Mouse (Mus musculus) kidney, embryonic 16.5 days (tissue): ENCODE results near the gene Ric1. TPM values are rescaled to one million over a fixed set of nuclear protein-coding genes. Genes with fewer than 3 reads are reported as not detected.

Source experiments
- ATAC-seq: fragments of 200-750 bp; cut with Nextera tagmentation; 2 replicates; pipeline ENCODE4 v1.8.0; 2017; ENCODE audit warnings: moderate TSS enrichment; ENCODE audit not compliant: low FRiP score, low TSS enrichment
- H3K27ac ChIP-seq: fragments of 300-500 bp; sonication (generic); 2 replicates; pipeline ENCODE4 v1.5.1; 2014; ENCODE audit warnings: low read length
- H3K27me3 ChIP-seq: fragments of 300-500 bp; sonication (generic); 2 replicates; pipeline ENCODE4 v1.6.1; 2014; ENCODE audit warnings: low read length, control low read depth, mixed read lengths; ENCODE audit not compliant: insufficient read depth
- H3K36me3 ChIP-seq: fragments of 300-500 bp; sonication (generic); 2 replicates; pipeline ENCODE4 v1.6.1; 2014; ENCODE audit warnings: low read length, control low read depth, mixed read lengths; ENCODE audit not compliant: insufficient read depth
- H3K4me1 ChIP-seq: fragments of 300-500 bp; sonication (generic); 2 replicates; pipeline ENCODE4 v1.6.1; 2014; ENCODE audit warnings: low read length, control low read depth, mixed read lengths; ENCODE audit not compliant: insufficient read depth
- H3K4me2 ChIP-seq: fragments of 300-500 bp; sonication (generic); replicated peaks from 2 replicates; pipeline ENCODE4 v1.6.1; 2014; ENCODE audit warnings: low read depth, low read length
- H3K4me3 ChIP-seq: fragments of 300-500 bp; sonication (generic); 2 replicates; pipeline ENCODE4 v1.5.1; 2014; ENCODE audit warnings: mild to moderate bottlenecking, low read length
- H3K9ac ChIP-seq: fragments of 300-500 bp; sonication (generic); replicated peaks from 2 replicates; pipeline ENCODE4 v1.6.1; 2014; ENCODE audit warnings: low read length
- H3K9me3 ChIP-seq: fragments of 300-500 bp; sonication (generic); 2 replicates; pipeline ENCODE4 v1.6.1; 2016; ENCODE audit warnings: low read length, control low read depth
- WGBS: fragments of 180-500 bp; shearing (Covaris S2); extraction: QIAGEN DNeasy Blood & Tissue Kit; methylation state at CpG from one replicate; pipeline ENCODE4 v1.1.7; 2014; 5-methylcytosine and 5-hydroxymethylcytosine counted together
- polyA plus RNA-seq: library from polyadenylated mRNA; unstranded; fragments of >200 nt; fragmentation: Nextera tagmentation; extraction: Ambion mirVana; gene quantifications from 2 replicates; pipeline ENCODE4 v1.2.1, GENCODE M21; 2015

Ric1 gene
- polyA plus RNA-seq, 1 experiment from 2014 or later: 11.6 TPM

DNA sequence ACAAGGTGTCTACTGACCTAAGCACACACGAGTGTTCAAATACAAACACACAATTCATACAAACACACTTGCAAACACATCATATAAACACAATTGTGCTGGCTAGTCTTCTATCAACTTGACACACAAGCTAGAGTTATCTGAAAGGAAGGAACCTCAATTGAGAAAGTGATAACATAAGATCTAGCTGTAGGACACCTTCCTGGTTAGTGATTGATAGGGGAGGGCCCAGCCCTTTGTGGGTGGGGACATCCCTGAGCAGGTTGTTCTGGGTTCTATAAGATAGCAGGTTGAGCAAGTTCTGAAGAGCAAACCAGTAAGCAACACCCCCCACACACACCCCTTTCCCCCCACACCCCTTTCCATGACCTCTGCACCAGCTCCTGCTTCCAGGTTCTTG is 127.6 kb downstream of the Ric1 start:
- H3K36me3 ChIP-seq: peaks cover 8% of the 10 kb centered on the region
- H3K4me1 ChIP-seq: 0 out of 2 replicates have a peak, but pooled peaks cover 6% of the 10 kb centered on the region
- H3K27me3 ChIP-seq: no peaks in the 10 kb centered on the region
- WGBS: 87% methylated on average over 1 of the region's 1 CpGs
- no peak overlapping the region for H3K4me2 ChIP-seq
- no peak overlapping the region for H3K27ac ChIP-seq
- ATAC-seq: no peak
- H3K9me3 ChIP-seq: peaks cover 4% of the 10 kb centered on the region; the same call in 1 of the 2 replicates
- H3K9ac ChIP-seq: no peak overlapping the region
- no peak overlapping the region for H3K4me3 ChIP-seq

DNA sequence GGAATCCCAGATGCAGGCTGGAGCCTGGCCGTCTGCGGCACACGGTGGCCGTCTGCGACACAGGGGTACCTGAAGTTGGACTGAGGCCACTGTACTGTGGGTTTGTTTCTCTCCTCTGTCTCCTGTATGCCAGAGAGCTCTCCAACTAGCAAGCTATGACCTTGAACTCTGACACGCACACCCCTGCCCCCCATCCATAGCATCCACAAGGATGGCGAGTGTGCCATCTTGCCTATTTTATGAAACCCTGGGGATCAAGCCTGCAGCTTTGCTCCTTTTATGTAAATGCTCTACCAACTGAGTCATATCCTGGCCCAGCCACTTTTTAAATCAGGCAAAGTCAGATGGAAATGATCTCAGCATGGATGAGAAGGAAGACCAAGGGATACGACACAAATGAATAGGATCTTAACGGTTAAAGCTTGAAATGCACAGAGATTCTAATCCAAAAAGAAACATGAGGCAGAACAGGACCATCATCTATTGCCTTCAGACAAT is 131.7 kb downstream of the Ric1 start:
- 88% methylated on average over 9 of the region's 9 CpGs for WGBS
- Histone ChIP-seq H3K9me3 (no peaks in the 10 kb centered on the region), H3K27me3 (no peaks in the 10 kb centered on the region)

DNA sequence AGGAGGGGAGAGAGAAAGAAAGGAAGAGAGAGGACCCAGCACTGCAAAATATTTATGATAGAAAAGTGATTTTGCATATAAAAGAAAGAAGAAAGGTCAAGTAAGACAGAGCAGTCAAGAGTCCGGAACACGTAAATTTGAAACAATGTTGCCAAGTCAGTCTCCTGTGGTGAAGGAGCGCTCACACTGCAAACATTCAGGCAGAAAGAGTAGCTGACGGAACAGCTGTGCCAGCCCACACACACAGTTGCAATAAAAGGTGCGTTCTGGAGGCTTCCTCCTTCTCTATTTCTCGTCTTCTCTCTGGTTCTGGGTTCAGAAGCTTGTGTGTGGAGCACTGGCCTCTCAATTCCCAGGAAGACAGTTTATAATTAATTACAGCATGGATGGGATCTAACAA is 133.1 kb downstream of the Ric1 start:
- Histone ChIP-seq H3K36me3 (no peaks in the 10 kb centered on the region), H3K27me3 (no peaks in the 10 kb centered on the region), H3K4me1 (no peaks in the 10 kb centered on the region), H3K9ac (no peak overlapping the region), H3K27ac (no peak overlapping the region), H3K4me2 (no peak overlapping the region), H3K4me3 (no peak overlapping the region), H3K9me3 (no peaks in the 10 kb centered on the region)
- 45% methylated on average over 6 of the region's 6 CpGs for WGBS
- ATAC-seq: no peak

More for the DNA sequence above, 131.7 kb downstream of the Ric1 start:
- H3K9ac ChIP-seq: no peak overlapping the region
- no peaks in the 10 kb centered on the region for H3K4me1 ChIP-seq
- H3K4me2 ChIP-seq: no peak overlapping the region
- H3K4me3 ChIP-seq: no peak overlapping the region
- no peak overlapping the region for H3K27ac ChIP-seq
- ATAC-seq: no peak
- H3K36me3 ChIP-seq: no peaks in the 10 kb centered on the region

DNA sequence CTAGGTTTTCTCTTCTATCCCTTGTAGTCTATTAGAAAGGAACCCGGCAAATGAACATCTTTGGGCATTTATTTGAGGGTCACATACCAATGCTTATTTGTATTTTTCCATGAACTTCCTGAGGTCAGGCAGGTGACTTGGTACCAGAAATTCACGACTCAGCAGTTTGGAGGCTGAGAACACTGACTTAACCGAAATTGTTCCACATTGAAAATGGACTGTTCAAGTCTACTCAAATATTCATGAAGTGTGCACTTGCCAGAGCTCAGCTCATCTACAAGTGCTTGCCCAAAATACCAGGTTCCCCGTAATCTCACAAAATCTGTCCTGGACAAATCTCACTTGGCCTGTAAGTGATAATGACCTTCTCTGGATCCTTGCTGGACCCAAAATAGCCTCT is 133.9 kb downstream of the Ric1 start:
- Histone ChIP-seq H3K27ac (no peak overlapping the region), H3K4me3 (no peak overlapping the region), H3K36me3 (no peaks in the 10 kb centered on the region), H3K27me3 (no peaks in the 10 kb centered on the region), H3K9me3 (no peaks in the 10 kb centered on the region), H3K4me2 (no peak overlapping the region), H3K9ac (no peak overlapping the region), H3K4me1 (no peaks in the 10 kb centered on the region)
- ATAC-seq: no peak
- 75% methylated on average over 4 of the region's 4 CpGs for WGBS

Other genes starting within 250 kb of the Ric1 start
- 5.2 and 5.3 TPM in 2 replicates for gene Insl6, start 196.9 kb upstream of the Ric1 start, polyA plus RNA-seq
- gene Rln1, start 187.6 kb upstream of the Ric1 start, polyA plus RNA-seq: 0.15 and 0.42 TPM in 2 replicates
- gene Plgrkt, start 154.9 kb upstream of the Ric1 start, polyA plus RNA-seq: 48.6 and 49.1 TPM in 2 replicates
- 0.28 and 0.30 TPM in 2 replicates for gene Cd274, start 154.8 kb upstream of the Ric1 start, polyA plus RNA-seq
- gene Pdcd1lg2, start 111.4 kb upstream of the Ric1 start, polyA plus RNA-seq: not detected in 2 replicates
- gene Ermp1, start 126.1 kb downstream of the Ric1 start, polyA plus RNA-seq: 24.8 and 25.1 TPM in 2 replicates
- not detected in 2 replicates for gene Mlana, start 175.5 kb downstream of the Ric1 start, polyA plus RNA-seq